20 mouse cellular contexts compared by ENCODE assay signal in the genomic region with DNA sequence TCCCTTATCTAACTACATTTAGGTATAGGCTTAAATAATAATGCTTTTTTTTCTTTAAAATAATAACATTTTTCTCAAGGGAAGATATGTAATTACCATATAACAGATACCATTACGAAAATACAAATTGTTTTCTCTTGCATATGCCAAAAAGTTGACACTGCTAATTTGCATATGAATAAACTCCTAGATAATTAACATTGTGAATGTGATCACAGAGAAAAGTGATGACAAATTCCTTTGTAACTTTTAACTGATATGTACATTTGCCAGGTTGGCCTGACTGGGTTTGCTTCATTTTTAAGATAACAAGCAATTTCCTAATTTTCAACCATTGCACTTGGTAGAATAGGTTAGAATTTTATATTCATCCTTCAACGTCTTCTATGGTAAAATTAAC.
DNase-seq lines count a peak whose midpoint lies in the region; ATAC-seq lines count a peak whose summit lies in the region.
"Had no signal": no experiment of that assay in that cellular context is flagged by ENCODE, and none has a peak within 500 bp of the region (broad histone marks: within the 10 kb centered on the region; RNA-seq: fewer than 3 reads in every experiment).

No protein-coding gene starts in this region.

- no peak overlapping the region for H3K4me2 ChIP-seq in forebrain, embryonic 12.5 days
- H3K4me2 ChIP-seq in forebrain, embryonic 13.5 days: no peak overlapping the region
- no peak overlapping the region for H3K4me2 ChIP-seq in forebrain, embryonic 15.5 days (replicated peaks)
- H3K4me2 ChIP-seq: embryonic facial prominence, embryonic 13.5 days; embryonic facial prominence, embryonic 15.5 days had no signal

- H3K4me1 ChIP-seq in forebrain, embryonic 12.5 days: no peaks in the 10 kb centered on the region
- no peaks in the 10 kb centered on the region for H3K4me1 ChIP-seq in forebrain, embryonic 10.5 days
- no peaks in the 10 kb centered on the region for H3K4me1 ChIP-seq in forebrain, embryonic 13.5 days
- peaks cover 7% of the 10 kb centered on the region; the same call in 1 of the 2 replicates for H3K4me1 ChIP-seq in forebrain, embryonic 15.5 days
- H3K4me1 ChIP-seq: embryonic facial prominence, embryonic 13.5 days; embryonic facial prominence, embryonic 15.5 days had no signal

- WGBS in forebrain, embryonic 12.5 days: 46% methylated on average over 2 of the region's 2 CpGs
- 74% methylated on average over 2 of the region's 2 CpGs for WGBS in forebrain, embryonic 10.5 days
- 27% methylated on average over 2 of the region's 2 CpGs for WGBS in forebrain, embryonic 13.5 days
- 23% methylated on average over 2 of the region's 2 CpGs for WGBS in forebrain, embryonic 15.5 days

- peak; percentile 30; the same call in 1 of the 2 replicates for ATAC-seq in forebrain, embryonic 12.5 days (ENCODE audit: low FRiP score)
- ATAC-seq in forebrain, embryonic 13.5 days: peak; percentile 50
- ATAC-seq in forebrain, embryonic 15.5 days (replicated peaks): peak; percentile 70

- H3K9me3 ChIP-seq in forebrain, embryonic 12.5 days: no peaks in the 10 kb centered on the region
- no peaks in the 10 kb centered on the region for H3K9me3 ChIP-seq in forebrain, embryonic 10.5 days
- H3K9me3 ChIP-seq in forebrain, embryonic 13.5 days (replicated peaks): no peaks in the 10 kb centered on the region
- H3K9me3 ChIP-seq in forebrain, embryonic 15.5 days: no peaks in the 10 kb centered on the region
- H3K9me3 ChIP-seq: embryonic facial prominence, embryonic 13.5 days; embryonic facial prominence, embryonic 15.5 days had no signal

- no peak overlapping the region for H3K4me3 ChIP-seq in forebrain, embryonic 12.5 days (replicated peaks)
- no peak overlapping the region for H3K4me3 ChIP-seq in forebrain, embryonic 10.5 days
- no peak overlapping the region for H3K4me3 ChIP-seq in forebrain, embryonic 13.5 days
- no peak overlapping the region for H3K4me3 ChIP-seq in forebrain, embryonic 15.5 days
- H3K4me3 ChIP-seq: embryonic facial prominence, embryonic 13.5 days; embryonic facial prominence, embryonic 15.5 days; erythroblast, embryonic 14.5 days had no signal

- no peak for DNase-seq in forebrain, embryonic 10.5 days (ENCODE audit: extremely low spot score, low spot score)
- DNase-seq in gastrocnemius, adult 18-20 months (ENCODE audit: low spot score): no peak
- DNase-seq in c-Kit-positive CD71-positive TER-119-positive erythroid progenitor cells, embryonic 14.5 days (ENCODE audit: low spot score): no peak
- DNase-seq in gastrocnemius, postnatal 4 days (ENCODE audit: low spot score in 2 of 2): no peak
- DNase-seq: adrenal gland, adult 2 months; adrenal gland, postnatal 10 days; adrenal gland, postnatal 25 days; cerebellum, adult 11 months; cerebellum, adult 18-20 months; cerebellum, adult 8-10 months; cerebellum, adult 9-11 months; cerebellum, postnatal 14 days; cerebellum, postnatal 36 days; embryo, embryonic 11 days had no signal

- no peak overlapping the region for H3K27ac ChIP-seq in forebrain, embryonic 12.5 days
- no peak overlapping the region for H3K27ac ChIP-seq in forebrain, embryonic 10.5 days
- no peak overlapping the region for H3K27ac ChIP-seq in forebrain, embryonic 13.5 days
- no peak overlapping the region for H3K27ac ChIP-seq in forebrain, embryonic 15.5 days (replicated peaks)
- H3K27ac ChIP-seq: embryonic facial prominence, embryonic 13.5 days; embryonic facial prominence, embryonic 15.5 days had no signal

- no peak overlapping the region for H3K9ac ChIP-seq in forebrain, embryonic 12.5 days
- no peak overlapping the region for H3K9ac ChIP-seq in forebrain, embryonic 13.5 days
- H3K9ac ChIP-seq in forebrain, embryonic 15.5 days (replicated peaks): no peak overlapping the region
- H3K9ac ChIP-seq: embryonic facial prominence, embryonic 13.5 days; embryonic facial prominence, embryonic 15.5 days had no signal

- no peaks in the 10 kb centered on the region for H3K27me3 ChIP-seq in forebrain, embryonic 12.5 days
- H3K27me3 ChIP-seq in forebrain, embryonic 10.5 days (ENCODE audit: poor library complexity, severe bottlenecking): no peaks in the 10 kb centered on the region
- no peaks in the 10 kb centered on the region for H3K27me3 ChIP-seq in forebrain, embryonic 13.5 days
- no peaks in the 10 kb centered on the region for H3K27me3 ChIP-seq in forebrain, embryonic 15.5 days
- H3K27me3 ChIP-seq: embryonic facial prominence, embryonic 13.5 days; embryonic facial prominence, embryonic 15.5 days had no signal

- no peaks in the 10 kb centered on the region for H3K36me3 ChIP-seq in forebrain, embryonic 12.5 days (replicated peaks)
- no peaks in the 10 kb centered on the region for H3K36me3 ChIP-seq in forebrain, embryonic 10.5 days (replicated peaks)
- H3K36me3 ChIP-seq in forebrain, embryonic 13.5 days (ENCODE audit: poor library complexity, severe bottlenecking): no peaks in the 10 kb centered on the region
- H3K36me3 ChIP-seq in forebrain, embryonic 15.5 days: no peaks in the 10 kb centered on the region
- H3K36me3 ChIP-seq: embryonic facial prominence, embryonic 13.5 days; embryonic facial prominence, embryonic 15.5 days had no signal
